Mouse (Mus musculus) layer of hippocampus, postnatal 25 days (tissue): ENCODE data around the gene Lsm14b. TPM values are rescaled to one million over a fixed set of nuclear protein-coding genes. Genes with fewer than 3 reads are reported as not detected.

Experiments used
- DNase-seq, 2 experiments: peaks; one replicate each; pipeline ENCODE4 v3.0.0; 2022; ENCODE audit warnings: mixed read lengths in 2 of 2, low spot score in 1 of 2; ENCODE audit errors: extremely low spot score in 1 of 2
- total RNA-seq, 2 experiments: library from RNA; stranded (reverse); gene quantifications; 2 replicates each; pipeline ENCODE4 v1.2.3; 2021

The Lsm14b gene
- 100 to 1,000 TPM; 101 to 108 TPM for total RNA-seq

DNA sequence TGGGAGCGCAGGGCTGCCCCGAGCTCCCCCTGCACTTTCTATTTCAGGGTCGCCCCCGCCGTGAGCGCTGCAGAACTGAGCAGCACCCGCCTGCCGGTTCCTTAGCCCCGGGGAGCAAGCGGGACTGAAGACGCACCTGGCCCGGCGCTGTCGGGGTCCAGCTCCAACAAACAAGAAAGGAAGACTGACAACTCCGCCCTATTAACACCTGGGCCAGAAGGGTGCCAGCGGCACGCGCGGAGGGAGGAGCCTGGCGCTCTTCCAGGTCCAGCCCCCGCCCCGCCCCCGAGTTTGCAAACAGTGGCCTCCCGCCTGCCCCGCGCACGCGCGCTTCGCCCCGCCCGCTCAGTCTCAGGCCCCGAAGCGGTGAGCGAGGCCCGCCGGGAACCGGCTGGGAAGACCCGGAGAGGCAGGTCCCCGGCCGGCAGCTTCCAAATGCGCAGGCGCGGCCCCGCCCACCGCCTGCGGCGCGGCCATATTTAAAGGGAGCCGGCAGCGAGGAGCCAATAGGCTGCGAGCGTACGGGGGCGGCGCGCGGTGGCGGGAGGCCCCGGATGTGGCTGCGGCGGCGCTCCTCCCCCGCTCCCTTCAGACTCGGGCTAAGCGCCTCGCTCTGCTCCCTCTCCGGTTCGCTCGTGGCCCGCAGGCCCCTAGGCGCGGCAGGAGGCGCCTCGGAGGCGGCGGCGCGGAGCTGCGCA is at the start of gene Lsm14b:
Lsm14b (plus strand) TSS at position 587 of the 698 bp plus-strand sequence.
- DNase-seq: peak; percentile 93 to 99

DNA sequence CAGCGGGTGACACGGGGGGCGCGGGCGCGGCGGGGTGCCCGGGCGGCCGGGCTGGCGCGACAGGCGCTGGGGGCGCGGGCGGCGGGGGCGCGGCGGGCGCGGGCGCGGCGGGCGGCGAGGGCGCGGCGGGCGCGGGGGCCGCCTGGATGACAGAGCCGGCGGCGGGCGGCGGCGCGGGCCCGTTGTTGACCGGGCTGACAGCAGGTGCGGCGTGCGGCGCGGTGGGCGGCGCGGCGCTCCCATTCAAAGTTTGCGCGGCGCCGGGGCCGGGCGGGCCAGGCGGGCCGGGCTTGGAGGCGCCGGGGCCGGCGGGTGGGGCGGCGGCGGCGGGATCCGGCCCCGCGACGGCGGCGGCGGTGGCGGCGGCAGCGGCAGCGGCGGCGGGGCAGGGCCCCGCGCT is 48.9 kb upstream of the Lsm14b start:
- no peak for DNase-seq

- no peak for DNase-seq
Measured at GRCm38 (mm10) chr2:179976295-179976627, 48.5 kb upstream of the Lsm14b start.

DNA sequence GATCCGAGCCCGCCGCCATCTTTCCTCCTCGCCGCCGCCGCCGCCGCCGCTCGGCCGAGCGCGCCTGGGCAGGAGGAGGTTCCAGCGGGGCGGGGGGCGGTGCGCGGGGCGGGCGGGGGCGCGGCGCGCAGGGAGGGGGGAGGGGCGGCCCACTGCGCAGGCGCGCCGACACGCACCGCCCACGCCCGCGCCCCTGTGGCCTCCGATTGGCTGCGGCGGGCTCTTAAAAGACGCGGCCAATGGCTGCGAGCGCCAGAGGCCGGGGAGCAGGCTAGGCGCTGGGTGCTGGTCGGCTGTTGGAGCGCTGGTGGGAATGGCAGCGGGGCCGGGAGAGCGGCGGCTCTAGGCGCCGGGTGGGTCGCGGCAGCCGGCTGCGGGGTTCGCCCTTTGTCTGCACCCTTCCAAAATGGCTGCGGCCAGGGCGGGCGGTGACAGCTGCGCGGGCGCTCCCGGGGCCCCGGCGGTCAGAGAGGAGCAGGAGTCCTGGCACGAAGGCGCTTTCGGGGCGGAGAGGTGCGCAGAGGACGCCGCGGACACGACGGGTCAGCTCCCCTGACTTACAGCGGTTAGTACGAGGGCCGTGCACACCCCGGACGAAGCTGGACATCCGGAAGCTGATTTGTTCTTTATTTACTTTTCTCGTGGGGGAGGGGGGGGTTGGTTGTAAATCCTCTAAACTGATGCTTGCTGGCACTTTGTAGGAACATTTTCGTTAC is 48.0 kb upstream of the Lsm14b start, which contains the start of gene Taf4:
Taf4 (minus strand) TSS at position 19 of the 716 bp plus-strand sequence.
- peak; percentile 91 to 96 for DNase-seq

GRCm38 (mm10) chr2:179977344-179978025 is 47.3 kb upstream of the Lsm14b start:
- DNase-seq: no peak

- no peak for DNase-seq
Measured at GRCm38 (mm10) chr2:179978250-179978649, 46.5 kb upstream of the Lsm14b start.

- no peak for DNase-seq
Measured at GRCm38 (mm10) chr2:179979836-179980235, 45.0 kb upstream of the Lsm14b start.

DNA sequence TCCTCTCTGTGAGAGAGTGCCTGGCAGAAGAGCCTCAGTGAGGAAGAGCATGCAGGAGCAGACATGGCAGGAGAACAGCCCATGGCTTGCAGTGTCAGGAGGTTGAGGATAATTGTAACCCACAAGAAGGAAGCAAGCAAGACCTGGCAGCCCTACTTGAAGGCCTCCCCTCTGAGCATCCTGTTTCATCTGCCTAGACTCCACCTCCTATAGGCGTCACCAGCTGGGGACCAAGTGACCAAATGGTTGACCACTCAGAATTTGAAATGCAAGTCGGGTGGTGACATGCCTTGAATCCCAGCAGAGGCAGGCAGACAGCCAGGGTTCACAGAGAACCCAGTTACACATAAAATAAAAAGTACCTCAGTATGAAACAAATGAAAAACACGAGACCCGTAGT is 44.2 kb upstream of the Lsm14b start:
- no peak for DNase-seq

DNA sequence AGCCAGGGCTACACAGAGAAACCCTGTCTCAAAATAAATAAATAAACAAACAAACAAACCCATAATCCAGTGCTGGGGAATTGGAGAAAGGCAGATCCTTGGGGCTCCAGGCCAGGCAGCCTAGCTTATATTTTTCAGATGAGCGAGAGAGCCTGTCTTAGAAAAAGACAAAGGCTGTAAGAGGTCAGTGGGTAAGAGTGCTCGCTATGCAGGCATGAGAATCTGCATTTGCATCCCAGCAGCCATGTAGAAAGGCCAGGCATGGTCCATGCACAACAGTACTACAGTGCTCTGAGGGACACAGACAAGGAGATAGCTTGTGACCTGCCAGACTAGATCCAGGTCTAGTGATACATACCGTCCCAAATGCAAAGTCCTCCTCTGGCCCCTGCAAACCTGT is 42.1 kb upstream of the Lsm14b start:
- no peak for DNase-seq

GRCm38 (mm10) chr2:179984830-179985229 is 40.0 kb upstream of the Lsm14b start:
- DNase-seq: no peak

DNA sequence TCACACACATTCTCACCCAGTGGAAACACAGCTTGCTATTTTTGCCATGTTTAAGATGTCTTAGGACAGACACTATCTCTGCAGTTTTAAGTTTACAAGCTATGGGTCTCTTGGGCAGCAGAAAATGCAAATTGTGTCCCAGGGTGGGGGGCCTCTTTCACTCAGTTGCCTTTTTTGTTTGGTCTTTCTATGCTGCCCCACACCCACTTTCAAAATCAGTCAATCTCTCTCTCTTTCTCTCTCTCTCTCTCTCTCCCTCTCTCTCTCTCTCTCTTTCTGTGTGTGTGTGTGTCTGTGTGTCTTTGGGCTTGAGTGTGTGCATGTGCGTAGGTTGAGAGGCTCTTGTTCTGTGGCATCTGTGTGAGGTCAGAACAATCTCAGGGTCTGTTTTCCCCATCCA is 39.1 kb upstream of the Lsm14b start:
- DNase-seq: no peak

DNA sequence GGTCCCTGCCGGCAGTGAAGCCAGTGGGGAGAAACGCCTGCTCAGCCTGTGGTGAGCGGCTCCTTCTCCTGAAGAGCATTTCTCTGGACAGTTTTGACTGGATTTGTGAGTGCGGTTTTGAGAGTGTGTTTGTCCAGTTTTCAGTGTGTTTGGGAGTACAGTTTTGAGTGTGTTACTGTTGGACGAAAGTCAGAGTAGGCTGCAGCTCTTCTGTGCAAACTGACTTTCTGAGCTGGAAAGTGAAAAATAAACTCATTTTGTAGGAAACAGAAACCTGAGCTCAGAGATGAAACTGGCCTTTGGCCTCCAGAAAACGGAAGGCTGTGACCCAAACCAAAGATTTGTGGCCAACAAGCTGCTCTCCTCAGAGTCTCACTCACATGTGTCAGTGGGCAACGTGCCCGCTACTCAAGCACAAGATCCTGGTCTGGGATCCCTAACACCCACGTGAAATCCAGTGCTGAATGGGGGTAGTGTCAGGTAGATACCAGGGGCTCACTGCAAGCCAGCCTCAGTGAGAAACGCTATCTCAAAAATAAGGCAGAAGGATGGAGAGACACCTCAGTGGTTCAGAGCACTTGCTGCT is 38.3 kb upstream of the Lsm14b start:
- no peak for DNase-seq

- DNase-seq: no peak
Measured at GRCm38 (mm10) chr2:179989098-179989497, 35.7 kb upstream of the Lsm14b start.

- DNase-seq: no peak
Measured at GRCm38 (mm10) chr2:179993071-179993470, 31.7 kb upstream of the Lsm14b start.

GRCm38 (mm10) chr2:179998431-179998830 is 26.4 kb upstream of the Lsm14b start:
- no peak for DNase-seq

DNA sequence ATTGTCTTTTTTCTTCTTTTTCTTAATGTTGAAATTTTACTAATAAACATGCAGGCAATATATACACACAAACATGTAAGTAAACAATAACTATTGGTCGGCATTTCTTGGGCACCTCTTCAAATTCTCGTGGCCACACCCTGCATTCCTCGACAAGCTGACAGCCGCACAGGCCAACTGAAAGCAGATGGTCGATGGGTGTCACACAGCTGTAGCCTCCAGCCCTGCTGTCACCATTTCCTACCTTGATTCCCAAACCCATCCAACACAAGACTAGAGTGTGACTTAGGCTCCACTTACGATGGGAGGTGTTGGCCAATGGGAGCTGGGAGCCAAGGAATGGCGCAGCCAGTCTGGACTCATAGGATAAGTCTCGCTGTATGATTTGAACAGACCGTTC is 23.2 kb upstream of the Lsm14b start:
- no peak for DNase-seq

DNA sequence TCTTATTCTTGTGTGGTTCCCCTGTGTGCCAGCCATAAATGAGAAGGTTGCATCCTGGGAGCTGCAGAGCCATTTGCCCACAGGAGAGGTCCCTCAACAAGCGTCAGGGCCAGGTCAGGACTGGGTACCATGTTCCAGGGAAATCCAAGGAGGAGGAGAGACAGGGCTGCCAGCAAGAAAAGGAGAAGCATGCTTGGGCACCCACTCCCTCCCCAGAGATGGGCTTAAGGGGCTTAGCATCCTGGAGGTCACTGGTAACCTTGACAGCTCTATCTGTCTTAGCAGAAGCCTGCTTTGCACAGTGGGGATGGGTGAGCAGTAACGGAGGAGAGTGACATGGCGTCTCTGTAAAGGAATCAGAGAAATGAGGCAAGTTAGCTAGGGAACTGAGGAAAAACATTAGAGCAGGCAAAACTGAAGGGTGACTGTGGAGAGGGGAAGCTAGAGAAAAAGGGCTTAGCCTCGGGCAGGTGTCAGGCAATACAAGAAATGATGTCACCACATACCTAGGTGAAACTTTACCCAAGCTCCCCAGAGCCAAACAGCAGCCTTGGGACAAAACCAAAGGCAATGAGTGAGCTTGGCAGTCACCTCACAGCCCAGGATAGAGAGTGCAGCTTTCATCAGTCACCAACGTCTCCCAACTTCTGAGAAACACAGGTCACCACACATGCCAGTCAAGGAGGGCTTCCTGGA is 19.0 kb upstream of the Lsm14b start:
- DNase-seq: no peak

DNA sequence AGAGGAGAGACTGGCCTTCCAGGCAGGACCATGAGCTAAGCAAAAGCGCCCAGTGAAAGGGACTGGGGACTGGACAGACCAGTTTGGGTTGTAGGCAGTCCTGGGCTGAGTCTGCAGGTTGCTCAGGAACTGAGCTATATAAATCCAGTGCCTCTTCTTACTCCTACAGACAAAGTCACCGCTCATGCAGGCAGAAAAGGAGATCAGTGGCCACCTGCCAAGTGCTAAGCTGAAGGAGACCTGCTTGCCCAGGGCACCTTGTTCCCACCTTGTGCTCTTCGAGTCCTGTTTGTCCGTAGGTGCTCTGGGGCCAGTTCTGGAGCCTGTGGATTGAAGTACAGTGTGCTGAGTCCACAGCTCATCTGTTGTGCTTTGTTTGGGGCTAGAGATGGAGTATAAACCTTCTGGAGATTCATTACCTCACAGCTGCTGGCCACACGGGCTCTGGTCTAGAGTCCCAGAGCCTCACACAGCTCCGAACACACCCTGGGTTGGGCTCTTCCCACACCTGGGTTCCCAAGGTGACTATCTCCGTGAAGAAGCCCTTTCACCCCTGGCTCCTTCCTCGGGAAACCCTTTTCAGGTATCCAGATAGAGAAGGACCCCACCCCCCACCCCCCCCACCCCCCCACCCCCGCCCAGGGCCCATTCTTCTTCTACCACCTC is 18.3 kb upstream of the Lsm14b start:
- DNase-seq: no peak

- DNase-seq: no peak
Measured at GRCm38 (mm10) chr2:180010686-180011085, 14.1 kb upstream of the Lsm14b start.

- no peak for DNase-seq
Measured at GRCm38 (mm10) chr2:180011370-180011769, 13.4 kb upstream of the Lsm14b start.
